Mouse (Mus musculus) stomach, embryonic 14.5 days (tissue): ENCODE measurements around the gene Lrrk1. TPM values are rescaled to one million over a fixed set of nuclear protein-coding genes. Genes with fewer than 3 reads are reported as not detected.

Experiments
- ATAC-seq: fragments of 200-750 bp; cut with Nextera tagmentation; 2 replicates; pipeline ENCODE4 v1.8.0; 2017; ENCODE audit warnings: low read depth, moderate TSS enrichment; ENCODE audit not compliant: insufficient number of reproducible peaks, insufficient read depth, low FRiP score
- H3K27ac ChIP-seq: fragments of 300-500 bp; sonication (generic); 2 replicates; pipeline ENCODE4 v1.5.1; 2014; ENCODE audit warnings: mild to moderate bottlenecking, low read length, moderate library complexity, mixed read lengths
- H3K27me3 ChIP-seq: fragments of 300-500 bp; sonication (generic); 2 replicates; pipeline ENCODE4 v1.6.1; 2014; ENCODE audit warnings: low read length, control low read depth, mixed read lengths; ENCODE audit not compliant: control insufficient read depth, insufficient read depth
- H3K36me3 ChIP-seq: fragments of 300-500 bp; sonication (generic); 2 replicates; pipeline ENCODE4 v1.6.1; 2014; ENCODE audit warnings: mild to moderate bottlenecking, control low read depth, low read length, moderate library complexity, mixed read lengths; ENCODE audit not compliant: control insufficient read depth, insufficient read depth
- H3K4me1 ChIP-seq: fragments of 300-500 bp; sonication (generic); 2 replicates; pipeline ENCODE4 v1.6.1; 2014; ENCODE audit warnings: low read length, control low read depth, mixed read lengths; ENCODE audit not compliant: control insufficient read depth, insufficient read depth
- H3K4me2 ChIP-seq: fragments of 300-500 bp; sonication (generic); replicated peaks from 2 replicates; pipeline ENCODE4 v1.6.1; 2014; ENCODE audit warnings: low read depth, low read length, control low read depth
- H3K4me3 ChIP-seq: fragments of 300-500 bp; sonication (generic); 2 replicates; pipeline ENCODE4 v1.5.1; 2014; ENCODE audit warnings: low read depth, low read length, control low read depth
- H3K9ac ChIP-seq: fragments of 300-500 bp; sonication (generic); replicated peaks from 2 replicates; pipeline ENCODE4 v1.6.1; 2014; ENCODE audit warnings: low read depth, mild to moderate bottlenecking, control low read depth, low read length, moderate library complexity, mixed read lengths
- H3K9me3 ChIP-seq: fragments of 300-500 bp; sonication (generic); 2 replicates; pipeline ENCODE4 v1.6.1; 2016; ENCODE audit warnings: low read depth, low read length, control low read depth; ENCODE audit not compliant: control insufficient read depth
- WGBS: fragments of 180-500 bp; shearing (Covaris S2); extraction: QIAGEN DNeasy Blood & Tissue Kit; methylation state at CpG from one replicate; pipeline ENCODE4 v1.1.7; 2014; 5-methylcytosine and 5-hydroxymethylcytosine counted together
- polyA plus RNA-seq: library from polyadenylated mRNA; unstranded; fragments of >200 nt; fragmentation: Nextera tagmentation; extraction: Ambion mirVana; gene quantifications from 2 replicates; pipeline ENCODE4 v1.2.1, GENCODE M21; 2014

Gene Lrrk1
- polyA plus RNA-seq, 1 experiment from 2014 or later, result 17.9 TPM

DNA sequence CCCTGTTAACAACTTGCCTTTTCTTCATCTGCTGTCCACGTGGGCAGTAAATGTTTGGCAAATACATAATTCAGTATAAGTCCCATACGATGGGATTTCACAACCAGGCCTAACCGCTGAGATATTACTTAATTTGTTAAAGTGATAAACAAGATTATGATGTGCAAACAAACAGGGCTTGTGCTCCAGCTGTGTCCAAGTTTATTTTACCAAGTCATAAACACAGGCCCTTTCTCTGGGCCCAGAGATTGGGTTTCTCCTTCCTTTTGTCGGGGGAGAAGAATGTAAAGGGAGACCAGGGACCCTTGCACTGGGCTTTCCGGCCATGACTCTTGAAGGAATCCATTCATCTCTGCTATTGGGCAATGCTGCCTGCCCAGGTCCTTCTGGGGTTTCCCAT, 129.2 kb downstream of the Lrrk1 start:
- no peak overlapping the region for H3K4me3 ChIP-seq
- WGBS, result 57% methylated on average over 5 of the region's 5 CpGs
- ATAC-seq, result no peak
- no peak overlapping the region for H3K9ac ChIP-seq
- no peak overlapping the region for H3K4me2 ChIP-seq
- no peaks in the 10 kb centered on the region for H3K9me3 ChIP-seq
- H3K4me1 ChIP-seq, result no peaks in the 10 kb centered on the region
- no peaks in the 10 kb centered on the region; the same call in 1 of the 2 replicates for H3K36me3 ChIP-seq
- peak overlapping the region; percentile 67 for H3K27ac ChIP-seq
- H3K27me3 ChIP-seq, result no peaks in the 10 kb centered on the region

DNA sequence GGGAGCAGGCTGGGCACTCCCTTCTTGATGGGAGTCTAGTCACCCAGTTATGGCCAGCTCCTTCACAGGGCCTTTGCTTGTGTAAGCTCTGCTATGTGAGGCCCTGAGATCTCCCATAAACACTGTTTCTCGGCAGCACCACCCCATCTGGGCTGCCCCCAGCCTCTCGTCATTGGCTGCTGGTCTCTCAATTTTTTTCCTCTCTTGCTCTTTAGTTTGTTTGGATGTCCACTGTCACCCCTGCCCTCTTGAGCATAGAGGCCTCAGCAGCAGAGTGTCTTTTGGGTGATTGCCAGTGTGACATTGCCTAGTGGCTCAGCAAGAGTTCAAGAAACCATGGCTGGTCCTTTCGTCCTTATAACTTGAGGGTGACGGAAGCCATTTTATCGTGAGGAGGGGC, 130.9 kb downstream of the Lrrk1 start:
- Histone ChIP-seq H3K27me3 (no peaks in the 10 kb centered on the region), H3K36me3 (no peaks in the 10 kb centered on the region), H3K9ac (no peak overlapping the region), H3K9me3 (no peaks in the 10 kb centered on the region), H3K27ac (no peak overlapping the region), H3K4me1 (no peaks in the 10 kb centered on the region), H3K4me2 (no peak overlapping the region), H3K4me3 (no peak overlapping the region)
- WGBS, result 75% methylated on average over 5 of the region's 5 CpGs
- ATAC-seq, result no peak

DNA sequence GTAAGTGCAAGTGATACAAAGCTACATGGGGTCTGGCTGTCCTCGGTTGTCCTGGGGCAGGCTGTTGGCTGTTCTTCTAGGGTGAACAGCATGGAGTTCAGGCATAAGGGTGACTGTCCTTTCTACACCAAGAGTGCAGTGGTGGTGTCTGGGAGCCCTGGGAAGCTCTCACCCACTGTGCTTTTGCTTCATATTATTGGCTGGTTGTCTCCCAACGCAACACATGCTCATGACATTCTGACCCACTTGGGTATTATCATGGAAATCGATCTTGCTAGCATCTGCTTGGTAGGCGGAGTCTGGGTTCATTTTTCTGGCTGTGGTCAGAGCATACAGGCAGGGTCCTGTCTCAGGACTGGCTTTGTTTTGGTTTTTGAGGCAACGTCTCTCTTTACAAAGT, 131.7 kb downstream of the Lrrk1 start:
- Histone ChIP-seq H3K4me2 (no peak overlapping the region), H3K27me3 (no peaks in the 10 kb centered on the region), H3K27ac (no peak overlapping the region), H3K9me3 (no peaks in the 10 kb centered on the region), H3K4me3 (no peak overlapping the region), H3K9ac (no peak overlapping the region), H3K36me3 (no peaks in the 10 kb centered on the region), H3K4me1 (no peaks in the 10 kb centered on the region)
- no peak for ATAC-seq
- WGBS, result 86% methylated on average over 5 of the region's 5 CpGs

DNA sequence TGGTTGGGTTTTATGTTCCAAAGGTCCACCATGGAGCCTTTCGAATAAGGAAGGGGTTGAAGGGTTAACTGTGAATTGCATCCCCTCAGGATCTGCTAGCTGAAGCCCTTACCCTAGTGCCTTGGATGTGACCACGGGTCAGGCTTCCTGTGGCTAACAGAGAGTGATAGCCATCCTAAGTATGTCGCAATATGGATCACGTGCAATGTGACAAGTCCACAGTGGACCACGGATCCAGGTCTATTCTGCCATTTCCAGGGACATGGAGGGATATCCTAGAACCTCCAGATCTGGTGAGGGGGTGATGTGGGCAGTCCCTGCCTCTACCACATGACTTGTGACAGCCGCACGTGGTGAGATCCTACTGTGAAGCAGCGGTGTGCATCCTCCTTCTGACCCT, 133.2 kb downstream of the Lrrk1 start:
- ATAC-seq, result no peak
- no peak overlapping the region for H3K9ac ChIP-seq
- H3K27ac ChIP-seq, result no peak overlapping the region
- no peaks in the 10 kb centered on the region for H3K9me3 ChIP-seq
- no peaks in the 10 kb centered on the region for H3K27me3 ChIP-seq
- H3K4me1 ChIP-seq, result no peaks in the 10 kb centered on the region
- no peak overlapping the region for H3K4me3 ChIP-seq
- no peak overlapping the region for H3K4me2 ChIP-seq
- 83% methylated on average over 8 of the region's 8 CpGs for WGBS
- H3K36me3 ChIP-seq, result no peaks in the 10 kb centered on the region

DNA sequence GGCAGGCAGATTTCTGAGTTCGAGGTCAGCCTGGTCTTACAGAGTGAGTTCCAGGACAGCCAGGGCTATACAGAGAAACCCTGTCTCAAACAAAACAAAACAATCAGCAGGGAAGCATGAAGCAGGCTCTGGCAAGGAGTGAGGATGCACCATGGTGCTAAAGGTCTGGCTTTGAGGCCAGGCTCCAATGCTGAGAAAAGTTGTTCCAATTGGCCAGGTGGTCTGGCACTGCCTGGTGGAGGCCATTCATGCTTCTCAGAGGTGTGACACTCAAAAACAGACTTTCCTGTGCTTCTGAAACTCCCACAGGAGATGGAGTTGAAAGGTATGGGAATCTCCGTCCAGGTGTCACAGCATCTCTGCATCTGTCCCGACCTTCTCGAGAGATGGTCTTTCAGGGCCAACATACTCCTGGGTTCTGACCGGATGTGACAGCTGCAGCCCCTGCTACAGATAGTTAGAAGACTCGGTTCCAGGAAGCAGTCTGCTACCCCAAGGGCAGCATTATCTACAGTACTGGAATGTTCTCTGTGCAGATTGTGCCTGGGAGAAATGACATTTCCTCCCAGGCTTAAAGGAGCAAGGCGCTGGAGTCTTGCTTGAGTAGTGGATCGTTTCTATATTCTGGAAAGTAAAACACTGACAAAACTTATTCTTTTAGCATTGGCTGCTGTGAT, 134.0 kb downstream of the Lrrk1 start:
- H3K9ac ChIP-seq, result no peak overlapping the region
- no peak for ATAC-seq
- H3K9me3 ChIP-seq, result no peaks in the 10 kb centered on the region
- H3K4me2 ChIP-seq, result no peak overlapping the region
- H3K4me3 ChIP-seq, result no peak overlapping the region
- H3K36me3 ChIP-seq, result no peaks in the 10 kb centered on the region
- no peak overlapping the region for H3K27ac ChIP-seq
- H3K27me3 ChIP-seq, result no peaks in the 10 kb centered on the region
- H3K4me1 ChIP-seq, result no peaks in the 10 kb centered on the region
- 82% methylated on average over 8 of the region's 8 CpGs for WGBS

DNA sequence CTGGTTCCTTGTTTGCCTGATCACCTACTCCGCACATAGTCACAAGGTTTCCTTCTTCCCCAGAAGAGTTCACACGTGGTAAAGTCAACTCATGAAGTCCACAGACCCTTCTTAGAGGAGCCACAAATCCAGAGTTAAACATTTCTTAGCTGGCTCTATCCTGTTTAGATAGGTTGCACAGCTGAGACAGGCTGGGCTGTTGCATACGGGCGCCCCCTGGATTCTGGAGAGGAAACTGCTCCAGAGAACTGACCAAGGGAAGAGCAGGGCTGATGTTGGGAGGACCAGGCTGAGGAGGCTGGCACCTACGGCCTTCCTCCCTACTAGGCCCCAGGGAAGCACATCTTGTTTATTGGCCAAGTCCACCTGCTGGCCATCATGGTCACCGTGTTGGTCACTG, 138.1 kb downstream of the Lrrk1 start:
- no peak overlapping the region for H3K4me3 ChIP-seq
- H3K27ac ChIP-seq, result no peak overlapping the region
- no peaks in the 10 kb centered on the region for H3K9me3 ChIP-seq
- H3K27me3 ChIP-seq, result no peaks in the 10 kb centered on the region
- WGBS, result 18% methylated on average over 6 of the region's 6 CpGs
- no peak overlapping the region for H3K9ac ChIP-seq
- no peaks in the 10 kb centered on the region for H3K36me3 ChIP-seq
- H3K4me2 ChIP-seq, result no peak overlapping the region
- ATAC-seq, result peak; percentile 76
- H3K4me1 ChIP-seq, result no peaks in the 10 kb centered on the region

DNA sequence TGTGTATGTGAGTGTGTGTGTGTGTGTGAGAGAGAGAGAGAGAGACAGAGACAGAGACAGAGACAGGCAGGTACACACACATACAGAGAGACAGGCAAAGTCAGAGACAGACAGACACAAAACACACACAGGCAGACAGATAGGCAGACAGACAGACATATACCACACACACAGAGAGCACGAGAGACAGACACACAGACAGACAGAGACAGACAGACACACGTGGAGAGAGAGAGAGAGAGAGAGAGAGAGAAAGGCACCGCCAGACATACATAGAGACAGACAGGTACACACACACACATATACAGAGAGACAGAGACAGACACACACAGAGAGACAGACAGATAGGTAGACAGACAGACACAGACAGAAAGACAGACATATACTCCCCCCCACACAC, 138.7 kb downstream of the Lrrk1 start:
- Histone ChIP-seq H3K9ac (no peak overlapping the region), H3K36me3 (no peaks in the 10 kb centered on the region), H3K4me3 (no peak overlapping the region), H3K9me3 (no peaks in the 10 kb centered on the region), H3K27ac (no peak overlapping the region), H3K4me1 (no peaks in the 10 kb centered on the region), H3K4me2 (no peak overlapping the region), H3K27me3 (no peaks in the 10 kb centered on the region)
- no peak for ATAC-seq
- 89% methylated on average over 3 of the region's 3 CpGs for WGBS

DNA sequence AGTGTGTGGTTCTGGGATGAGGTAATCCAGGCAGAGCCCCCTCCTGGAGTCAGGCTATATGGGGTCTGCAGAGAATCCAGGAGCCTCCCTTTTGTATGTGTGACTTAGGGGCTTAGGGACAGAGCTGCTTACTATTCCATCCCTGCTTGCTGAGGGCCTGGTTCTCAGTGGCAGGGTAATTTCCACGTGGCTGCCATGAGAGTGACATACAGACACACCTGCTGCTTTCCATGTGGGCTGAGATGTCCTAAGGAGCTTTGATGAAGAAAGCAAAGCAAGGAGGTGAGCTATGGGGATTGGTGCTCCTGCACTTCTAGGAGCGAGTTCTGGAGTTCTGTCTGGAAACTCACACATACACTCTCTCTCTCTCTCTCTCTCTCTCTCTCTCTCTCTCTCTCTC, 139.1 kb downstream of the Lrrk1 start:
- Histone ChIP-seq H3K9me3 (no peaks in the 10 kb centered on the region), H3K36me3 (no peaks in the 10 kb centered on the region), H3K4me1 (no peaks in the 10 kb centered on the region), H3K4me2 (no peak overlapping the region), H3K4me3 (no peak overlapping the region), H3K9ac (no peak overlapping the region), H3K27me3 (no peaks in the 10 kb centered on the region), H3K27ac (no peak overlapping the region)
- ATAC-seq, result no peak
- 48% methylated on average over 2 of the region's 2 CpGs for WGBS

DNA sequence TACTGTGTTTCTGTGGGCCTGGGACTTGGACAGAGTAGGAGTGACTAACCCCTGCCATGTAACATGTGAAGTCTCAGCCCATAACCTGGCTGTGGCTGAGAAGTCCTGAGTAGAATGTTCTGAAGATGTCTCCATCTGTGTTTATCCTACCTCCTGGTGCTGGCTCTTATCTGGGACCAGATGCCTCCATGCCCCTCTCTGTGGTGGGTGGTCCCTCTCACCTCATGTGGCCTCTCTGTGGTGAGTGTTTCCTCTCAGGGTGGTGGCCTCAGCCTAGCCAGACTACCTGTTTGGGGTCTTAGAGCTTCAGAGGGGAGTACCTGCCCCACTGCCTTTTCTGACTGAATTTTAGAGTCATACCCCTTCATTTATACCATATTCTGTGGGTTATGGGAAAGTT, 139.9 kb downstream of the Lrrk1 start:
- Histone ChIP-seq H3K9ac (no peak overlapping the region), H3K4me2 (no peak overlapping the region), H3K27me3 (no peaks in the 10 kb centered on the region), H3K4me3 (no peak overlapping the region), H3K4me1 (no peaks in the 10 kb centered on the region), H3K9me3 (no peaks in the 10 kb centered on the region), H3K36me3 (no peaks in the 10 kb centered on the region), H3K27ac (no peak overlapping the region)
- no peak for ATAC-seq
